ENCODE assay signal across 17 mouse cellular contexts in genomic region chr17:25895415-25895814, GRCm38 (mm10). TPM values are rescaled to one million over a fixed set of nuclear protein-coding genes. Genes with fewer than 3 reads are reported as not detected.
DNase-seq lines count a peak whose midpoint lies in the region; ATAC-seq and TF ChIP-seq lines count a peak whose summit lies in the region.
"Had no signal": no experiment of that assay in that cellular context is flagged by ENCODE, and none has a peak within 500 bp of the region (broad histone marks: within the 10 kb centered on the region; RNA-seq: fewer than 3 reads in every experiment).

No protein-coding gene starts in this region.

- ATAC-seq in midbrain, embryonic 12.5 days (ENCODE audit: low FRiP score, low read depth): no peak
- ATAC-seq in midbrain, embryonic 11.5 days (ENCODE audit: low FRiP score): no peak
- 0 out of 2 replicates have a peak, but pooled peaks have one; percentile 49 for ATAC-seq in kidney, embryonic 15.5 days (replicated peaks; ENCODE audit: low FRiP score)
- no peak for ATAC-seq in forebrain, embryonic 11.5 days (replicated peaks; ENCODE audit: low FRiP score)
- ATAC-seq: intestine, embryonic 16.5 days; Patski had no signal

- peak; percentile 42 for TF ChIP-seq CTCF in heart, adult 2 months (IDR thresholded peaks at IDR 0.05)

- H3K27ac ChIP-seq in heart, adult 2 months: no peak overlapping the region
- peak overlapping the region; percentile 20; the same call in 1 of the 2 replicates for H3K27ac ChIP-seq in midbrain, embryonic 12.5 days (replicated peaks)
- H3K27ac ChIP-seq in midbrain, embryonic 11.5 days (ENCODE audit: low read depth, low read length): no peak overlapping the region
- peak overlapping the region; percentile 66 for H3K27ac ChIP-seq in kidney, embryonic 15.5 days
- H3K27ac ChIP-seq in forebrain, embryonic 11.5 days (ENCODE audit: low read depth, low read length): no peak overlapping the region
- H3K27ac ChIP-seq: liver, embryonic 15.5 days; stomach, embryonic 15.5 days had no signal

- H3K36me3 ChIP-seq in heart, adult 2 months (ENCODE audit: control insufficient read depth, insufficient read depth, low read length): no peaks in the 10 kb centered on the region
- peaks cover under 1% of the 10 kb centered on the region; the same call in 1 of the 2 replicates for H3K36me3 ChIP-seq in midbrain, embryonic 12.5 days
- H3K36me3 ChIP-seq in midbrain, embryonic 11.5 days (ENCODE audit: control insufficient read depth, insufficient read depth, low read length): 0 out of 2 replicates have a peak, but pooled peaks cover 3% of the 10 kb centered on the region
- H3K36me3 ChIP-seq in kidney, embryonic 15.5 days: peaks cover 11% of the 10 kb centered on the region
- H3K36me3 ChIP-seq in splenic B cell, adult 2 months (ENCODE audit: control insufficient read depth, insufficient read depth, low read length, poor library complexity, severe bottlenecking): no peaks in the 10 kb centered on the region; the same call in 1 of the 2 replicates
- no peaks in the 10 kb centered on the region for H3K36me3 ChIP-seq in forebrain, embryonic 11.5 days (ENCODE audit: control insufficient read depth, insufficient read depth, low read length)
- H3K36me3 ChIP-seq: liver, embryonic 15.5 days had no signal

- intact Hi-C loops in heart, adult 2 months (cut with DNase I): loop anchor here (2.0 kb wide), 1 partner anchor 23 kb away; the partner anchor contains the start of gene Rab40c
- intact Hi-C loops in heart, postnatal 36 days (cut with DNase I): loop anchor here (2.0 kb wide), 2 partner anchors 45 to 89 kb away; partner anchors contain the start of gene Capn15

- no peak for TF ChIP-seq EP300 in heart, adult 2 months (IDR thresholded peaks at IDR 0.05; ENCODE audit: insufficient read depth, low read depth, low read length)

- H3K4me3 ChIP-seq in heart, adult 2 months: no peak overlapping the region
- no peak overlapping the region for H3K4me3 ChIP-seq in midbrain, embryonic 12.5 days
- H3K4me3 ChIP-seq in midbrain, embryonic 11.5 days (ENCODE audit: low read depth, low read length): no peak overlapping the region
- no peak overlapping the region for H3K4me3 ChIP-seq in kidney, embryonic 15.5 days (replicated peaks)
- H3K4me3 ChIP-seq in forebrain, embryonic 11.5 days (ENCODE audit: low read depth, low read length): no peak overlapping the region
- H3K4me3 ChIP-seq: erythroblast, embryonic 14.5 days; liver, embryonic 15.5 days; stomach, embryonic 15.5 days had no signal

- H3K9me3 ChIP-seq in midbrain, embryonic 12.5 days: no peaks in the 10 kb centered on the region
- no peaks in the 10 kb centered on the region for H3K9me3 ChIP-seq in midbrain, embryonic 11.5 days (ENCODE audit: control insufficient read depth, low read length)
- no peaks in the 10 kb centered on the region for H3K9me3 ChIP-seq in kidney, embryonic 15.5 days (replicated peaks)
- no peaks in the 10 kb centered on the region for H3K9me3 ChIP-seq in forebrain, embryonic 11.5 days (ENCODE audit: control insufficient read depth, low read length)
- H3K9me3 ChIP-seq: liver, embryonic 15.5 days; stomach, embryonic 15.5 days had no signal

- no peak for TF ChIP-seq POLR2A in heart, adult 2 months (IDR thresholded peaks at IDR 0.05; ENCODE audit: insufficient read depth, low read depth, low read length)

- H3K27me3 ChIP-seq in heart, adult 2 months (ENCODE audit: control insufficient read depth, insufficient read depth, low read length): no peaks in the 10 kb centered on the region
- no peaks in the 10 kb centered on the region for H3K27me3 ChIP-seq in midbrain, embryonic 12.5 days
- no peaks in the 10 kb centered on the region for H3K27me3 ChIP-seq in midbrain, embryonic 11.5 days (ENCODE audit: control insufficient read depth, insufficient read depth, low read length)
- H3K27me3 ChIP-seq in kidney, embryonic 15.5 days: no peaks in the 10 kb centered on the region
- H3K27me3 ChIP-seq in splenic B cell, adult 2 months (ENCODE audit: control insufficient read depth, insufficient read depth, low read length, poor library complexity, severe bottlenecking): no peaks in the 10 kb centered on the region
- H3K27me3 ChIP-seq in forebrain, embryonic 11.5 days (ENCODE audit: control insufficient read depth, insufficient read depth, low read length): no peaks in the 10 kb centered on the region
- H3K27me3 ChIP-seq: CH12.LX; liver, embryonic 15.5 days; Patski; stomach, embryonic 15.5 days had no signal

- 42% methylated on average over 2 of the region's 2 CpGs for WGBS in heart, adult 2 months
- WGBS in midbrain, embryonic 12.5 days: 18% methylated on average over 2 of the region's 2 CpGs
- WGBS in midbrain, embryonic 11.5 days: 12% methylated on average over 2 of the region's 2 CpGs
- 30% methylated on average over 2 of the region's 2 CpGs for WGBS in kidney, embryonic 15.5 days
- WGBS in forebrain, embryonic 11.5 days: 59% methylated on average over 2 of the region's 2 CpGs

- no peak overlapping the region for H3K4me2 ChIP-seq in midbrain, embryonic 12.5 days (replicated peaks)
- H3K4me2 ChIP-seq in midbrain, embryonic 11.5 days: no peak overlapping the region
- no peak overlapping the region for H3K4me2 ChIP-seq in kidney, embryonic 15.5 days
- H3K4me2 ChIP-seq in forebrain, embryonic 11.5 days (ENCODE audit: low read depth, low read length, severe bottlenecking): no peak overlapping the region
- H3K4me2 ChIP-seq: liver, embryonic 15.5 days; stomach, embryonic 15.5 days had no signal

- peaks cover 1% of the 10 kb centered on the region; the same call in 1 of the 2 replicates for H3K4me1 ChIP-seq in heart, adult 2 months (ENCODE audit: control insufficient read depth, insufficient read depth, low read length)
- 0 out of 2 replicates have a peak, but pooled peaks cover 4% of the 10 kb centered on the region for H3K4me1 ChIP-seq in midbrain, embryonic 12.5 days
- H3K4me1 ChIP-seq in midbrain, embryonic 11.5 days (ENCODE audit: control insufficient read depth, insufficient read depth, low read length): no peaks in the 10 kb centered on the region; the same call in 1 of the 2 replicates
- peaks cover 20% of the 10 kb centered on the region for H3K4me1 ChIP-seq in kidney, embryonic 15.5 days
- H3K4me1 ChIP-seq in forebrain, embryonic 11.5 days (replicated peaks; ENCODE audit: control insufficient read depth, insufficient read depth, low read length): no peaks in the 10 kb centered on the region; the same call in 1 of the 2 replicates
- H3K4me1 ChIP-seq: stomach, embryonic 15.5 days had no signal

- no peak for DNase-seq in heart, adult 2 months
- DNase-seq in heart, postnatal 36 days: no peak
- no peak for DNase-seq in midbrain, embryonic 11.5 days (ENCODE audit: low spot score, missing footprints)
- peak; percentile 28 for DNase-seq in splenic B cell, adult 2 months (ENCODE audit: low read depth, low spot score)
- DNase-seq in urinary bladder, adult 2 months (ENCODE audit: low spot score): no peak
- no peak for DNase-seq in forebrain, embryonic 11.5 days (ENCODE audit: low spot score)
- DNase-seq: adrenal gland, adult 2 months; lung, postnatal 4 days; thymus, postnatal 4 days had no signal

- H3K79me2 ChIP-seq in heart, adult 2 months (replicated peaks; ENCODE audit: control insufficient read depth, insufficient read depth, low read length): no peaks in the 10 kb centered on the region; the same call in 1 of the 2 replicates

- no peak overlapping the region for H3K9ac ChIP-seq in heart, adult 2 months (ENCODE audit: low read depth, low read length)
- H3K9ac ChIP-seq in midbrain, embryonic 12.5 days (replicated peaks): no peak overlapping the region
- H3K9ac ChIP-seq in midbrain, embryonic 11.5 days (ENCODE audit: low read length): no peak overlapping the region
- no peak overlapping the region for H3K9ac ChIP-seq in kidney, embryonic 15.5 days
- no peak overlapping the region for H3K9ac ChIP-seq in forebrain, embryonic 11.5 days (ENCODE audit: low read length)
- H3K9ac ChIP-seq: liver, embryonic 15.5 days; stomach, embryonic 15.5 days had no signal

RNA-seq across cellular contexts. Expression of gene Wfikkn1, which starts 14.8 kb away (rescaled TPM):
- under 1 TPM; 0.50 to 0.82 TPM for total RNA-seq in heart, adult 2 months (2021)
- polyA plus RNA-seq in heart, adult 2 months (2012; rRNA removed): 0.29 and 0.44 TPM in 2 replicates
- under 1 TPM; 0.41 to 0.64 TPM for total RNA-seq in heart, postnatal 36 days (2021)
- polyA plus RNA-seq in midbrain, embryonic 12.5 days (2016; fragmentation: Nextera tagmentation; extraction: Ambion mirVana): 0.52 and 0.60 TPM in 2 replicates
- polyA plus RNA-seq in midbrain, embryonic 11.5 days (2014; fragmentation: Nextera tagmentation; extraction: Ambion mirVana): 0.91 and 1.1 TPM in 2 replicates
- 0.49 and 0.56 TPM in 2 replicates for polyA plus RNA-seq in kidney, embryonic 15.5 days (2015; fragmentation: Nextera tagmentation; extraction: Ambion mirVana)
- polyA plus RNA-seq in urinary bladder, adult 2 months (2012; rRNA removed): 0.77 and 0.93 TPM in 2 replicates
- 0.72 and 1.1 TPM in 2 replicates for polyA plus RNA-seq in forebrain, embryonic 11.5 days (2014; fragmentation: Nextera tagmentation; extraction: Ambion mirVana)

RNA-seq across cellular contexts. Expression of gene Mettl26, which starts 20.5 kb away (rescaled TPM):
- 10 to 100 TPM; 12.7 TPM for total RNA-seq in heart, adult 2 months (2021)
- 24.8 and 30.5 TPM in 2 replicates for polyA plus RNA-seq in heart, adult 2 months (2012; rRNA removed)
- 10 to 100 TPM; 16.1 to 18.1 TPM for total RNA-seq in heart, postnatal 36 days (2021)
- polyA plus RNA-seq in midbrain, embryonic 12.5 days (2016; fragmentation: Nextera tagmentation; extraction: Ambion mirVana): 59.5 and 65.2 TPM in 2 replicates
- polyA plus RNA-seq in midbrain, embryonic 11.5 days (2014; fragmentation: Nextera tagmentation; extraction: Ambion mirVana): 57.1 and 60.1 TPM in 2 replicates
- polyA plus RNA-seq in kidney, embryonic 15.5 days (2015; fragmentation: Nextera tagmentation; extraction: Ambion mirVana): 78.7 and 81.5 TPM in 2 replicates
- polyA plus RNA-seq in urinary bladder, adult 2 months (2012; rRNA removed): 61.0 and 67.8 TPM in 2 replicates
- 63.2 and 65.2 TPM in 2 replicates for polyA plus RNA-seq in forebrain, embryonic 11.5 days (2014; fragmentation: Nextera tagmentation; extraction: Ambion mirVana)

RNA-seq across cellular contexts. Expression of gene Rab40c, which starts 24.1 kb away (rescaled TPM):
- 10 to 100 TPM; 15.2 to 17.6 TPM for total RNA-seq in heart, adult 2 months (2021)
- 20.5 and 33.8 TPM in 2 replicates for polyA plus RNA-seq in heart, adult 2 months (2012; rRNA removed)
- 10 to 100 TPM; 18.4 to 21.2 TPM for total RNA-seq in heart, postnatal 36 days (2021)
- 38.0 and 38.8 TPM in 2 replicates for polyA plus RNA-seq in midbrain, embryonic 12.5 days (2016; fragmentation: Nextera tagmentation; extraction: Ambion mirVana)
- 15.0 and 15.9 TPM in 2 replicates for polyA plus RNA-seq in midbrain, embryonic 11.5 days (2014; fragmentation: Nextera tagmentation; extraction: Ambion mirVana)
- 27.8 and 30.9 TPM in 2 replicates for polyA plus RNA-seq in kidney, embryonic 15.5 days (2015; fragmentation: Nextera tagmentation; extraction: Ambion mirVana)
- 36.7 and 44.3 TPM in 2 replicates for polyA plus RNA-seq in urinary bladder, adult 2 months (2012; rRNA removed)
- polyA plus RNA-seq in forebrain, embryonic 11.5 days (2014; fragmentation: Nextera tagmentation; extraction: Ambion mirVana): 20.1 and 21.6 TPM in 2 replicates

RNA-seq across cellular contexts. Expression of gene Mcrip2, which starts 26.9 kb away (rescaled TPM):
- total RNA-seq in heart, adult 2 months (2021): 100 to 1,000 TPM; 234 to 288 TPM
- polyA plus RNA-seq in heart, adult 2 months (2012; rRNA removed): 189 and 254 TPM in 2 replicates
- 100 to 1,000 TPM; 272 to 286 TPM for total RNA-seq in heart, postnatal 36 days (2021)
- 6.8 and 8.5 TPM in 2 replicates for polyA plus RNA-seq in midbrain, embryonic 12.5 days (2016; fragmentation: Nextera tagmentation; extraction: Ambion mirVana)
- polyA plus RNA-seq in midbrain, embryonic 11.5 days (2014; fragmentation: Nextera tagmentation; extraction: Ambion mirVana): 6.1 and 7.0 TPM in 2 replicates
- 54.9 and 55.1 TPM in 2 replicates for polyA plus RNA-seq in kidney, embryonic 15.5 days (2015; fragmentation: Nextera tagmentation; extraction: Ambion mirVana)
- polyA plus RNA-seq in urinary bladder, adult 2 months (2012; rRNA removed): 11.0 and 13.6 TPM in 2 replicates
- 8.9 and 13.1 TPM in 2 replicates for polyA plus RNA-seq in forebrain, embryonic 11.5 days (2014; fragmentation: Nextera tagmentation; extraction: Ambion mirVana)

RNA-seq across cellular contexts. Expression of gene Wdr90, which starts 34.1 kb away (rescaled TPM):
- total RNA-seq in heart, adult 2 months (2021): 1 to 10 TPM; 1.2 to 1.3 TPM
- 8.0 and 8.5 TPM in 2 replicates for polyA plus RNA-seq in heart, adult 2 months (2012; rRNA removed)
- 1 to 10 TPM; 1.7 to 2.0 TPM for total RNA-seq in heart, postnatal 36 days (2021)
- polyA plus RNA-seq in midbrain, embryonic 12.5 days (2016; fragmentation: Nextera tagmentation; extraction: Ambion mirVana): 38.1 and 38.5 TPM in 2 replicates
- 15.7 and 17.8 TPM in 2 replicates for polyA plus RNA-seq in midbrain, embryonic 11.5 days (2014; fragmentation: Nextera tagmentation; extraction: Ambion mirVana)
- polyA plus RNA-seq in kidney, embryonic 15.5 days (2015; fragmentation: Nextera tagmentation; extraction: Ambion mirVana): 31.2 and 35.6 TPM in 2 replicates
- 12.0 and 14.4 TPM in 2 replicates for polyA plus RNA-seq in urinary bladder, adult 2 months (2012; rRNA removed)
- polyA plus RNA-seq in forebrain, embryonic 11.5 days (2014; fragmentation: Nextera tagmentation; extraction: Ambion mirVana): 41.3 and 46.3 TPM in 2 replicates

Comparison
In these comparisons a context has a peak if more than half of its experiments do, and no peak if none do; other contexts are left out.
1. H3K27ac ChIP-seq: peak in midbrain, embryonic 12.5 days (single experiment) and kidney, embryonic 15.5 days (single experiment); none in heart, adult 2 months (single experiment), midbrain, embryonic 11.5 days (single experiment) and forebrain, embryonic 11.5 days (single experiment).